Mouse (Mus musculus) forebrain, embryonic 11.5 days (tissue): ENCODE data around the gene Cass4. TPM values are rescaled to one million over a fixed set of nuclear protein-coding genes. Genes with fewer than 3 reads are reported as not detected.

Source experiments
- ATAC-seq: fragments of 200-750 bp; cut with Nextera tagmentation; replicated peaks from 2 replicates; pipeline ENCODE4 v1.8.0; 2017; ENCODE audit warnings: moderate TSS enrichment; ENCODE audit not compliant: low FRiP score
- DNase-seq: peaks from one replicate; pipeline ENCODE4 v3.0.0-alpha.2; 2017; ENCODE audit warnings: low spot score
- H3K27ac ChIP-seq: fragments of 300-500 bp; sonication (generic); 2 replicates; pipeline ENCODE4 v1.5.1; 2014; ENCODE audit warnings: low read depth, low read length
- H3K27me3 ChIP-seq: fragments of 300-500 bp; sonication (generic); 2 replicates; pipeline ENCODE4 v1.6.1; 2014; ENCODE audit warnings: mild to moderate bottlenecking, low read length, mixed read lengths; ENCODE audit not compliant: control insufficient read depth, insufficient read depth
- H3K36me3 ChIP-seq: fragments of 300-500 bp; sonication (generic); 2 replicates; pipeline ENCODE4 v1.6.1; 2014; ENCODE audit warnings: mild to moderate bottlenecking, low read length, moderate library complexity, mixed read lengths; ENCODE audit not compliant: control insufficient read depth, insufficient read depth
- H3K4me1 ChIP-seq: fragments of 300-500 bp; sonication (generic); replicated peaks from 2 replicates; pipeline ENCODE4 v1.6.1; 2014; ENCODE audit warnings: low read length, mixed read lengths; ENCODE audit not compliant: control insufficient read depth, insufficient read depth
- H3K4me2 ChIP-seq: fragments of 300-500 bp; sonication (generic); 2 replicates; pipeline ENCODE4 v1.6.1; 2014; ENCODE audit warnings: low read depth, mild to moderate bottlenecking, low read length, moderate library complexity, mixed read lengths; ENCODE audit not compliant: severe bottlenecking
- H3K4me3 ChIP-seq: fragments of 300-500 bp; sonication (generic); 2 replicates; pipeline ENCODE4 v1.5.1; 2014; ENCODE audit warnings: low read depth, low read length
- H3K9ac ChIP-seq: fragments of 300-500 bp; sonication (generic); 2 replicates; pipeline ENCODE4 v1.6.1; 2014; ENCODE audit warnings: low read length
- H3K9me3 ChIP-seq: fragments of 300-500 bp; sonication (generic); 2 replicates; pipeline ENCODE4 v1.6.1; 2016; ENCODE audit warnings: low read length, mixed read lengths; ENCODE audit not compliant: control insufficient read depth
- WGBS: fragments of 180-500 bp; shearing (Covaris S2); extraction: QIAGEN DNeasy Blood & Tissue Kit; methylation state at CpG from one replicate; pipeline ENCODE4 v1.1.7; 2014; 5-methylcytosine and 5-hydroxymethylcytosine counted together
- polyA plus RNA-seq: library from polyadenylated mRNA; unstranded; fragments of >200 nt; fragmentation: Nextera tagmentation; extraction: Ambion mirVana; gene quantifications from 2 replicates; pipeline ENCODE4 v1.2.1, GENCODE M21; 2014

Cass4 gene
- polyA plus RNA-seq, 1 experiment from 2014 or later, result 0.47 TPM

- H3K27ac ChIP-seq, result no peak within 1 kb of the TSS
- 87% methylated on average over 11 of the region's 11 CpGs for WGBS
- DNase-seq (no peak), ATAC-seq (no peak)
- H3K4me1 ChIP-seq, result peaks cover 3% of the 10 kb centered on the region; the same call in 1 of the 2 replicates
- H3K4me3 ChIP-seq, result no peak within 1 kb of the TSS
- no peaks in the 10 kb centered on the region for H3K27me3 ChIP-seq
- no peak within 1 kb of the TSS for H3K4me2 ChIP-seq
- H3K9ac ChIP-seq, result no peak within 1 kb of the TSS
- no peaks in the 10 kb centered on the region for H3K9me3 ChIP-seq
- no peaks in the 10 kb centered on the region; the same call in 1 of the 2 replicates for H3K36me3 ChIP-seq
Measured at GRCm38 (mm10) chr2:172472318-172472717, 78.7 kb downstream of the Cass4 start, which contains the start of gene Fam209. Fam209 (plus strand) TSS chr2:172472520.

- H3K27me3 ChIP-seq, result no peaks in the 10 kb centered on the region
- peaks cover 3% of the 10 kb centered on the region; the same call in 1 of the 2 replicates for H3K4me1 ChIP-seq
- ATAC-seq (no peak), DNase-seq (no peak)
- no peaks in the 10 kb centered on the region; the same call in 1 of the 2 replicates for H3K36me3 ChIP-seq
- H3K4me3 ChIP-seq, result no peak overlapping the region
- no peak overlapping the region for H3K9ac ChIP-seq
- no peak overlapping the region for H3K27ac ChIP-seq
- no peak overlapping the region for H3K4me2 ChIP-seq
- WGBS, result 81% methylated on average over 8 of the region's 8 CpGs
- H3K9me3 ChIP-seq, result no peaks in the 10 kb centered on the region
Measured at GRCm38 (mm10) chr2:172473591-172473990, 80.0 kb downstream of the Cass4 start.

- DNase-seq (no peak), ATAC-seq (no peak)
- H3K9me3 ChIP-seq, result no peaks in the 10 kb centered on the region
- no peak overlapping the region for H3K27ac ChIP-seq
- 35% methylated on average over 6 of the region's 6 CpGs for WGBS
- no peaks in the 10 kb centered on the region for H3K4me1 ChIP-seq
- no peak overlapping the region for H3K9ac ChIP-seq
- H3K27me3 ChIP-seq, result no peaks in the 10 kb centered on the region
- H3K36me3 ChIP-seq, result no peaks in the 10 kb centered on the region
- no peak overlapping the region for H3K4me3 ChIP-seq
- H3K4me2 ChIP-seq, result no peak overlapping the region
Measured at GRCm38 (mm10) chr2:172474970-172475369, 81.4 kb downstream of the Cass4 start.

GRCm38 (mm10) chr2:172476707-172477260 lies 83.2 kb downstream of the Cass4 start:
- WGBS, result 42% methylated on average over 10 of the region's 10 CpGs

GRCm38 (mm10) chr2:172477350-172477749 lies 83.8 kb downstream of the Cass4 start:
- Histone ChIP-seq H3K36me3 (no peaks in the 10 kb centered on the region), H3K4me1 (no peaks in the 10 kb centered on the region), H3K4me3 (no peak overlapping the region), H3K9ac (no peak overlapping the region), H3K27me3 (no peaks in the 10 kb centered on the region), H3K4me2 (no peak overlapping the region), H3K27ac (no peak overlapping the region), H3K9me3 (no peaks in the 10 kb centered on the region)
- WGBS, result 31% methylated on average over 3 of the region's 3 CpGs
- DNase-seq (no peak), ATAC-seq (no peak)

More at GRCm38 (mm10) chr2:172476707-172477260, 83.2 kb downstream of the Cass4 start:
- no peaks in the 10 kb centered on the region for H3K9me3 ChIP-seq
- H3K27ac ChIP-seq, result no peak overlapping the region
- H3K4me3 ChIP-seq, result no peak overlapping the region
- H3K36me3 ChIP-seq, result no peaks in the 10 kb centered on the region
- H3K27me3 ChIP-seq, result no peaks in the 10 kb centered on the region
- no peak overlapping the region for H3K9ac ChIP-seq
- no peak overlapping the region for H3K4me2 ChIP-seq
- ATAC-seq, result no peak
- DNase-seq, result no peak
- no peaks in the 10 kb centered on the region for H3K4me1 ChIP-seq

GRCm38 (mm10) chr2:172477860-172478259 lies 84.3 kb downstream of the Cass4 start:
- no peaks in the 10 kb centered on the region for H3K27me3 ChIP-seq
- no peak overlapping the region for H3K9ac ChIP-seq
- H3K27ac ChIP-seq, result no peak overlapping the region
- H3K4me3 ChIP-seq, result no peak overlapping the region
- ATAC-seq (peak; percentile 60), DNase-seq (peak; percentile 64)
- no peak overlapping the region for H3K4me2 ChIP-seq
- no peaks in the 10 kb centered on the region for H3K36me3 ChIP-seq
- 3% methylated on average over 2 of the region's 2 CpGs for WGBS
- H3K9me3 ChIP-seq, result no peaks in the 10 kb centered on the region
- no peaks in the 10 kb centered on the region for H3K4me1 ChIP-seq

GRCm38 (mm10) chr2:172480296-172480695 lies 86.7 kb downstream of the Cass4 start:
- ATAC-seq (no peak), DNase-seq (no peak)
- no peak overlapping the region for H3K9ac ChIP-seq
- no peaks in the 10 kb centered on the region for H3K36me3 ChIP-seq
- H3K4me1 ChIP-seq, result 0 out of 2 replicates have a peak, but pooled peaks cover 2% of the 10 kb centered on the region
- no peak overlapping the region for H3K4me3 ChIP-seq
- H3K27ac ChIP-seq, result no peak overlapping the region
- H3K4me2 ChIP-seq, result no peak overlapping the region
- H3K27me3 ChIP-seq, result no peaks in the 10 kb centered on the region
- no peaks in the 10 kb centered on the region for H3K9me3 ChIP-seq
- 71% methylated on average over 7 of the region's 7 CpGs for WGBS

GRCm38 (mm10) chr2:172481654-172482385 lies 88.2 kb downstream of the Cass4 start:
- H3K9ac ChIP-seq, result no peak overlapping the region
- ATAC-seq (no peak), DNase-seq (no peak)
- H3K9me3 ChIP-seq, result no peaks in the 10 kb centered on the region
- no peaks in the 10 kb centered on the region for H3K27me3 ChIP-seq
- no peak overlapping the region for H3K27ac ChIP-seq
- WGBS, result 83% methylated on average over 16 of the region's 16 CpGs
- H3K4me1 ChIP-seq, result 0 out of 2 replicates have a peak, but pooled peaks cover 2% of the 10 kb centered on the region
- no peaks in the 10 kb centered on the region for H3K36me3 ChIP-seq
- H3K4me2 ChIP-seq, result no peak overlapping the region
- no peak overlapping the region for H3K4me3 ChIP-seq
